16 mouse cellular contexts compared by ENCODE assay signal in genomic region chr5:52973003-52973402, GRCm38 (mm10).
"Had no signal": no experiment of that assay in that cellular context is flagged by ENCODE, and none has a peak within 500 bp of the region (broad histone marks: within the 10 kb centered on the region; RNA-seq: fewer than 3 reads in every experiment).

No protein-coding gene starts in this region.

- H3K4me3 ChIP-seq: neural tube, embryonic 13.5 days; neural tube, embryonic 15.5 days; stomach, embryonic 15.5 days had no signal

- H3K27me3 ChIP-seq: neural tube, embryonic 13.5 days; neural tube, embryonic 15.5 days; stomach, embryonic 15.5 days had no signal

- H3K27ac ChIP-seq: neural tube, embryonic 13.5 days; neural tube, embryonic 15.5 days; stomach, embryonic 15.5 days; stomach, postnatal 0 days had no signal

- H3K4me2 ChIP-seq: neural tube, embryonic 13.5 days; neural tube, embryonic 15.5 days; stomach, embryonic 15.5 days had no signal

- H3K4me1 ChIP-seq: neural tube, embryonic 13.5 days; neural tube, embryonic 15.5 days; stomach, embryonic 15.5 days had no signal

- DNase-seq: retina, postnatal 1 day; right cerebral cortex, adult 18-20 months; right cerebral cortex, postnatal 14 days; right cerebral cortex, postnatal 25 days; right cerebral cortex, postnatal 4 days; spleen, adult 18-20 months; thymus, adult 18-20 months; thymus, adult 2 months; thymus, postnatal 14 days; thymus, postnatal 25 days; thymus, postnatal 36 days; thymus, postnatal 4 days had no signal

- H3K9ac ChIP-seq: neural tube, embryonic 13.5 days; neural tube, embryonic 15.5 days; stomach, embryonic 15.5 days had no signal

- H3K9me3 ChIP-seq: neural tube, embryonic 13.5 days; neural tube, embryonic 15.5 days; stomach, embryonic 15.5 days had no signal

- H3K36me3 ChIP-seq: neural tube, embryonic 13.5 days; neural tube, embryonic 15.5 days; stomach, embryonic 15.5 days had no signal
